Mouse (Mus musculus) ES-E14 (cell line): ENCODE data around the gene Pcdh9. TPM values are rescaled to one million over a fixed set of nuclear protein-coding genes. Genes with fewer than 3 reads are reported as not detected.

Source experiments
- DNase-seq: peaks from one replicate; pipeline ENCODE4 v3.0.0-alpha.2; 2013; ENCODE audit warnings: low read depth, low spot score
- H3K27ac ChIP-seq: 2 replicates; pipeline ENCODE4 v1.5.1; 2012; ENCODE audit warnings: low read depth, mild to moderate bottlenecking, low read length, moderate library complexity, mixed read lengths; ENCODE audit not compliant: poor library complexity, insufficient read depth, severe bottlenecking
- H3K36me3 ChIP-seq: 2 replicates; pipeline ENCODE4 v1.6.1; 2012; ENCODE audit warnings: mild to moderate bottlenecking, low read length, moderate library complexity, mixed read lengths; ENCODE audit not compliant: control insufficient read depth, poor library complexity, insufficient read depth, severe bottlenecking
- H3K4me1 ChIP-seq, 2 experiments: fragments of 150-350 bp in 1 of 2; sonication (generic) in 1 of 2; 2 replicates each; pipeline ENCODE4 v1.6.1; 2012; ENCODE audit warnings: low read length in 2 of 2, mild to moderate bottlenecking in 1 of 2, mixed read lengths in 1 of 2; ENCODE audit not compliant: control insufficient read depth in 2 of 2, insufficient read depth in 2 of 2, poor library complexity in 1 of 2
- H3K4me3 ChIP-seq, 2 experiments: fragments of 150-350 bp in 1 of 2; sonication (generic) in 1 of 2; 2 replicates each; pipeline ENCODE4 v1.5.1; 2012; ENCODE audit warnings: low read length in 2 of 2, low read depth in 1 of 2, mild to moderate bottlenecking in 1 of 2, mixed read lengths in 1 of 2; ENCODE audit not compliant: insufficient read depth in 1 of 2, poor library complexity in 1 of 2, severe bottlenecking in 1 of 2
- H3K9ac ChIP-seq: 2 replicates; pipeline ENCODE4 v1.6.1; 2012; ENCODE audit warnings: low read depth, mild to moderate bottlenecking, low read length, mixed read lengths; ENCODE audit not compliant: poor library complexity, insufficient read depth, severe bottlenecking
- H3K9me3 ChIP-seq: fragments of 150-350 bp; sonication (generic); 2 replicates; pipeline ENCODE4 v1.6.1; 2012; ENCODE audit warnings: low read depth, mild to moderate bottlenecking, low read length; ENCODE audit not compliant: control insufficient read depth, insufficient read depth
- CHD2 ChIP-seq: IDR thresholded peaks from 2 replicates; pipeline ENCODE4 v1.6.1; 2014; ENCODE audit warnings: mild to moderate bottlenecking, low read depth, low read length, inconsistent platforms
- HCFC1 ChIP-seq: IDR thresholded peaks from 2 replicates; pipeline ENCODE4 v1.6.1; 2012; ENCODE audit warnings: low read length, inconsistent platforms, borderline replicate concordance; ENCODE audit not compliant: insufficient read depth
- MAFK ChIP-seq: IDR thresholded peaks from 2 replicates; pipeline ENCODE4 v1.6.1; 2014; ENCODE audit warnings: mild to moderate bottlenecking, low read depth, low read length, inconsistent platforms; ENCODE audit not compliant: insufficient read depth
- ZC3H11A ChIP-seq: IDR thresholded peaks from 2 replicates; pipeline ENCODE4 v1.6.1; 2012; ENCODE audit warnings: low read depth, mild to moderate bottlenecking, inconsistent platforms, low read length, borderline replicate concordance
- ZNF384 ChIP-seq: IDR thresholded peaks from 2 replicates; pipeline ENCODE4 v1.6.1; 2012; ENCODE audit warnings: low read depth, low read length, inconsistent platforms
- in situ Hi-C, 2 experiments: fragments of 600-800 bp; cut with MboI; formaldehyde crosslinking; loops; one replicate each; pipeline ENCODE4 v1.15.1; 2025; ENCODE audit warnings: low sequenced_read_pairs in 2 of 2, inconsistent platforms in 1 of 2; ENCODE audit not compliant: unreplicated experiment in 2 of 2
- total RNA-seq: library from RNA; depleted of rRNA; stranded (reverse); fragments of 300-350 nt; gene quantifications from 2 replicates; pipeline ENCODE4 v1.2.3, GENCODE M21; 2012

Gene Pcdh9
- total RNA-seq, 1 experiment, result 0.71 TPM

GRCm38 (mm10) chr14:93066732-93067410, 823.6 kb downstream of the Pcdh9 start:
- DNase-seq, result no peak
- H3K27ac ChIP-seq, result no peak overlapping the region

GRCm38 (mm10) chr14:93061824-93062620, 828.5 kb downstream of the Pcdh9 start:
- no peak for DNase-seq
- no peaks in the 10 kb centered on the region for H3K36me3 ChIP-seq
- no peak overlapping the region for H3K4me3 ChIP-seq
- no peak overlapping the region for H3K9ac ChIP-seq
- in situ Hi-C loops, result no loop called here
- TF ChIP-seq ZC3H11A (no peak), CHD2 (no peak), MAFK (no peak), HCFC1 (no peak), ZNF384 (no peak)
- no peaks in the 10 kb centered on the region for H3K4me1 ChIP-seq
- no peaks in the 10 kb centered on the region for H3K9me3 ChIP-seq
- H3K27ac ChIP-seq, result no peak overlapping the region

More at GRCm38 (mm10) chr14:93066732-93067410, 823.6 kb downstream of the Pcdh9 start:
- in situ Hi-C loops, result no loop called here
- no peaks in the 10 kb centered on the region for H3K36me3 ChIP-seq
- H3K4me1 ChIP-seq, result no peaks in the 10 kb centered on the region
- no peak overlapping the region for H3K9ac ChIP-seq
- no peak overlapping the region for H3K4me3 ChIP-seq
- TF ChIP-seq HCFC1 (no peak), MAFK (no peak), CHD2 (no peak), ZC3H11A (no peak), ZNF384 (no peak)
- no peaks in the 10 kb centered on the region for H3K9me3 ChIP-seq

GRCm38 (mm10) chr14:93058799-93059198, 831.7 kb downstream of the Pcdh9 start:
- TF ChIP-seq CHD2 (no peak), ZNF384 (no peak), ZC3H11A (no peak), MAFK (no peak), HCFC1 (no peak)
- DNase-seq, result no peak

GRCm38 (mm10) chr14:93055997-93056396, 834.5 kb downstream of the Pcdh9 start:
- H3K4me3 ChIP-seq, result no peak overlapping the region
- no peaks in the 10 kb centered on the region for H3K4me1 ChIP-seq
- in situ Hi-C loops, result no loop called here
- H3K9me3 ChIP-seq, result no peaks in the 10 kb centered on the region
- TF ChIP-seq CHD2 (no peak), MAFK (no peak), HCFC1 (no peak), ZC3H11A (no peak), ZNF384 (no peak)
- H3K36me3 ChIP-seq, result no peaks in the 10 kb centered on the region
- H3K27ac ChIP-seq, result no peak overlapping the region
- no peak overlapping the region for H3K9ac ChIP-seq
- no peak for DNase-seq

More at GRCm38 (mm10) chr14:93058799-93059198, 831.7 kb downstream of the Pcdh9 start:
- in situ Hi-C loops, result no loop called here
- Histone ChIP-seq H3K9me3 (no peaks in the 10 kb centered on the region), H3K36me3 (no peaks in the 10 kb centered on the region), H3K9ac (no peak overlapping the region), H3K4me1 (no peaks in the 10 kb centered on the region), H3K27ac (no peak overlapping the region), H3K4me3 (no peak overlapping the region)

GRCm38 (mm10) chr14:93040591-93040990, 849.9 kb downstream of the Pcdh9 start:
- H3K36me3 ChIP-seq, result no peaks in the 10 kb centered on the region
- in situ Hi-C loops, result no loop called here
- H3K27ac ChIP-seq, result no peak overlapping the region
- no peak overlapping the region for H3K9ac ChIP-seq
- H3K4me1 ChIP-seq, result no peaks in the 10 kb centered on the region
- H3K4me3 ChIP-seq, result no peak overlapping the region
- H3K9me3 ChIP-seq, result no peaks in the 10 kb centered on the region
- DNase-seq, result no peak
- TF ChIP-seq ZNF384, result no peak
- TF ChIP-seq HCFC1, result no peak
- TF ChIP-seq ZC3H11A, result no peak
- TF ChIP-seq CHD2, result no peak
- no peak for TF ChIP-seq MAFK
